Mouse (Mus musculus) MEL (cell line): ENCODE measurements at regions not wholly inside any gene's neighbourhood (a gene's known extent, or its start where the extent isn't known, plus 50 kb on each side); places are given as distances from the start of the nearest gene placed in this dataset.

Source experiments
- DNase-seq: peaks from one replicate; pipeline ENCODE4 v3.0.0; 2011; ENCODE audit warnings: low read depth, low spot score
- H3K27ac ChIP-seq: 2 replicates; pipeline ENCODE4 v1.5.1; 2012; ENCODE audit warnings: low read depth, mild to moderate bottlenecking, control low read depth, low read length, moderate library complexity; ENCODE audit not compliant: control insufficient read depth
- H3K27me3 ChIP-seq, 2 experiments: fragments of 150-350 bp in 1 of 2; sonication (generic) in 1 of 2; 2 replicates each; pipeline ENCODE4 v1.6.1; 2012; ENCODE audit warnings: low read length in 2 of 2, mild to moderate bottlenecking in 2 of 2, improper control_type of control experiment in 1 of 2, moderate library complexity in 1 of 2; ENCODE audit not compliant: insufficient read depth in 2 of 2, control insufficient read depth in 1 of 2
- H3K36me3 ChIP-seq, 2 experiments: 2 replicates each; pipeline ENCODE4 v1.6.1; 2012 to 2014; ENCODE audit warnings: low read length in 2 of 2, improper control_type of control experiment in 1 of 2, inconsistent platforms in 1 of 2, mild to moderate bottlenecking in 1 of 2; ENCODE audit not compliant: insufficient read depth in 2 of 2, control insufficient read depth in 1 of 2
- H3K4me1 ChIP-seq, 2 experiments: fragments of 150-350 bp in 1 of 2; sonication (generic) in 1 of 2; 2 replicates each; pipeline ENCODE4 v1.6.1; 2012; ENCODE audit warnings: low read length in 2 of 2, improper control_type of control experiment in 1 of 2, mild to moderate bottlenecking in 1 of 2; ENCODE audit not compliant: insufficient read depth in 2 of 2, control insufficient read depth in 1 of 2
- H3K4me3 ChIP-seq, 2 experiments: fragments of 150-350 bp in 1 of 2; sonication (generic) in 1 of 2; 2 replicates each; pipeline ENCODE4 v1.5.1; 2012; ENCODE audit warnings: low read depth in 2 of 2, low read length in 2 of 2, mild to moderate bottlenecking in 2 of 2, moderate library complexity in 2 of 2, control low read depth in 1 of 2, improper control_type of control experiment in 1 of 2; ENCODE audit not compliant: control insufficient read depth in 1 of 2, insufficient read depth in 1 of 2
- H3K79me2 ChIP-seq: 2 replicates; pipeline ENCODE4 v1.6.1; 2012; ENCODE audit warnings: mild to moderate bottlenecking, low read length, moderate library complexity; ENCODE audit not compliant: control insufficient read depth, poor library complexity, insufficient read depth
- H3K9ac ChIP-seq: 2 replicates; pipeline ENCODE4 v1.6.1; 2012; ENCODE audit warnings: low read depth, mild to moderate bottlenecking, control low read depth, low read length, moderate library complexity; ENCODE audit not compliant: control insufficient read depth, poor library complexity, severe bottlenecking
- H3K9me3 ChIP-seq: fragments of 150-350 bp; sonication (generic); replicated peaks from 2 replicates; pipeline ENCODE4 v1.6.1; 2012; ENCODE audit warnings: mild to moderate bottlenecking, low read length, improper control_type of control experiment, moderate library complexity; ENCODE audit not compliant: insufficient read depth
- BHLHE40 ChIP-seq: IDR thresholded peaks from 2 replicates; pipeline ENCODE4 v1.6.1; 2012; ENCODE audit warnings: low read depth, mild to moderate bottlenecking, inconsistent platforms, low read length, improper control_type of control experiment, borderline replicate concordance
- CHD1 ChIP-seq: IDR thresholded peaks from 2 replicates; pipeline ENCODE4 v1.6.1; 2012; ENCODE audit warnings: low read depth, mild to moderate bottlenecking, inconsistent platforms, low read length, improper control_type of control experiment
- CTCF ChIP-seq, 3 experiments: IDR thresholded peaks in 2 of 3; conservative IDR thresholded peaks in 1 of 3; 2 replicates each; pipeline ENCODE4 v1.5.1; 2011 to 2012; ENCODE audit warnings: low read length in 3 of 3, low read depth in 2 of 3, mild to moderate bottlenecking in 2 of 3, improper control_type of control experiment in 1 of 3, inconsistent platforms in 1 of 3, mixed read lengths in 1 of 3, moderate library complexity in 1 of 3; ENCODE audit not compliant: control insufficient read depth in 1 of 3, insufficient read depth in 1 of 3, poor library complexity in 1 of 3, severe bottlenecking in 1 of 3
- ELF1 ChIP-seq: IDR thresholded peaks from 2 replicates; pipeline ENCODE4 v1.6.1; 2014; ENCODE audit warnings: low read depth, mild to moderate bottlenecking, inconsistent platforms, low read length, improper control_type of control experiment, moderate library complexity
- EP300 ChIP-seq, 2 experiments: IDR thresholded peaks; 2 replicates each; pipeline ENCODE4 v1.6.1; 2011; ENCODE audit warnings: improper control_type of control experiment in 2 of 2, low read length in 2 of 2, low read depth in 1 of 2, mild to moderate bottlenecking in 1 of 2
- ETS1 ChIP-seq: IDR thresholded peaks from 2 replicates; pipeline ENCODE4 v1.6.1; 2012; ENCODE audit warnings: low read depth, mild to moderate bottlenecking, inconsistent platforms, low read length, improper control_type of control experiment, moderate library complexity
- GABPA ChIP-seq: IDR thresholded peaks from 2 replicates; pipeline ENCODE4 v1.6.1; 2012; ENCODE audit warnings: low read depth, mild to moderate bottlenecking, inconsistent platforms, low read length, improper control_type of control experiment, moderate library complexity
- GATA1 ChIP-seq: IDR thresholded peaks from 2 replicates; pipeline ENCODE4 v1.6.1; 2011; ENCODE audit warnings: low read depth, low read length, improper control_type of control experiment
- JUND ChIP-seq: IDR thresholded peaks from 2 replicates; pipeline ENCODE4 v1.6.1; 2011; ENCODE audit warnings: low read depth, mild to moderate bottlenecking, improper control_type of control experiment, low read length
- KAT2A ChIP-seq: conservative IDR thresholded peaks from 2 replicates; pipeline ENCODE4 v1.6.1; 2012; ENCODE audit warnings: low read depth, low read length, improper control_type of control experiment, inconsistent platforms
- MAX ChIP-seq: IDR thresholded peaks from 2 replicates; pipeline ENCODE4 v1.6.1; 2011; ENCODE audit warnings: low read length, improper control_type of control experiment
- MAZ ChIP-seq: IDR thresholded peaks from 2 replicates; pipeline ENCODE4 v1.6.1; 2012; ENCODE audit warnings: low read depth, mild to moderate bottlenecking, inconsistent platforms, low read length, improper control_type of control experiment
- MXI1 ChIP-seq: IDR thresholded peaks from 2 replicates; pipeline ENCODE4 v1.6.1; 2011; ENCODE audit warnings: mild to moderate bottlenecking, low read depth, low read length, improper control_type of control experiment
- MYB ChIP-seq: IDR thresholded peaks from 2 replicates; pipeline ENCODE4 v1.6.1; 2011; ENCODE audit warnings: mild to moderate bottlenecking, low read depth, low read length, improper control_type of control experiment
- MYC ChIP-seq: IDR thresholded peaks from 2 replicates; pipeline ENCODE4 v1.6.1; 2011; ENCODE audit warnings: low read depth, mild to moderate bottlenecking, low read length, improper control_type of control experiment, moderate library complexity
- NRF1 ChIP-seq: IDR thresholded peaks from 2 replicates; pipeline ENCODE4 v1.6.1; 2014; ENCODE audit warnings: low read depth, mild to moderate bottlenecking, inconsistent platforms, low read length, improper control_type of control experiment, moderate library complexity; ENCODE audit not compliant: poor library complexity, insufficient read depth, severe bottlenecking
- POLR2AphosphoS2 ChIP-seq: IDR thresholded peaks from 2 replicates; pipeline ENCODE4 v1.6.1; 2011; ENCODE audit warnings: low read length, improper control_type of control experiment
- RAD21 ChIP-seq: IDR thresholded peaks from 2 replicates; pipeline ENCODE4 v1.6.1; 2011; ENCODE audit warnings: mild to moderate bottlenecking, low read depth, low read length, improper control_type of control experiment
- SIN3A ChIP-seq: IDR thresholded peaks from 2 replicates; pipeline ENCODE4 v1.6.1; 2012; ENCODE audit warnings: low read length, improper control_type of control experiment, inconsistent platforms
- SMC3 ChIP-seq: IDR thresholded peaks from 2 replicates; pipeline ENCODE4 v1.6.1; 2011; ENCODE audit warnings: low read depth, low read length, improper control_type of control experiment
- TAL1 ChIP-seq: IDR thresholded peaks from 2 replicates; pipeline ENCODE4 v1.6.1; 2012; ENCODE audit warnings: mild to moderate bottlenecking, inconsistent platforms, low read length, moderate library complexity, mixed read lengths
- TBP ChIP-seq: IDR thresholded peaks from 2 replicates; pipeline ENCODE4 v1.8.0; 2011; ENCODE audit warnings: low read depth, low read length, improper control_type of control experiment
- TCF12 ChIP-seq: IDR thresholded peaks from 2 replicates; pipeline ENCODE4 v1.6.1; 2014; ENCODE audit warnings: low read depth, mild to moderate bottlenecking, inconsistent platforms, low read length, improper control_type of control experiment, moderate library complexity
- UBTF ChIP-seq: IDR thresholded peaks from 2 replicates; pipeline ENCODE4 v1.6.1; 2012; ENCODE audit warnings: low read depth, mild to moderate bottlenecking, inconsistent platforms, low read length, improper control_type of control experiment, moderate library complexity, borderline replicate concordance; ENCODE audit not compliant: insufficient read depth
- USF1 ChIP-seq: IDR thresholded peaks from 2 replicates; pipeline ENCODE4 v1.6.1; 2014; ENCODE audit warnings: low read depth, mild to moderate bottlenecking, inconsistent platforms, low read length, improper control_type of control experiment, moderate library complexity
- USF2 ChIP-seq, 2 experiments: IDR thresholded peaks; 2 replicates each; pipeline ENCODE4 v1.6.1; 2011 to 2012; ENCODE audit warnings: improper control_type of control experiment in 2 of 2, low read length in 2 of 2, borderline replicate concordance in 1 of 2, inconsistent platforms in 1 of 2, low read depth in 1 of 2, mild to moderate bottlenecking in 1 of 2; ENCODE audit not compliant: insufficient read depth in 1 of 2
- ZC3H11A ChIP-seq: IDR thresholded peaks from 2 replicates; pipeline ENCODE4 v1.6.1; 2012; ENCODE audit warnings: low read depth, mild to moderate bottlenecking, inconsistent platforms, low read length, improper control_type of control experiment
- ZKSCAN1 ChIP-seq: IDR thresholded peaks from 2 replicates; pipeline ENCODE4 v1.6.1; 2012; ENCODE audit warnings: low read depth, mild to moderate bottlenecking, inconsistent platforms, low read length, improper control_type of control experiment, moderate library complexity
- ZMIZ1 ChIP-seq: IDR thresholded peaks from 2 replicates; pipeline ENCODE4 v1.6.1; 2012; ENCODE audit warnings: low read depth, mild to moderate bottlenecking, inconsistent platforms, low read length, improper control_type of control experiment, moderate library complexity

- H3K27me3 ChIP-seq = no peaks in the 10 kb centered on the region; a peak in 2 of 4 replicates
- no peaks in the 10 kb centered on the region for H3K9me3 ChIP-seq
- no peaks in the 10 kb centered on the region for H3K4me1 ChIP-seq
- H3K27ac ChIP-seq = no peak overlapping the region
- DNase-seq = peak; percentile 71
- H3K36me3 ChIP-seq = no peaks in the 10 kb centered on the region
- no peak overlapping the region for H3K9ac ChIP-seq
- no peaks in the 10 kb centered on the region for H3K79me2 ChIP-seq
- no peak for TF ChIP-seq USF2 (IDR thresholded peaks at IDR 0.05; ENCODE audit: borderline replicate concordance in 1 of 2, insufficient read depth in 1 of 2, low read depth in 1 of 2, low read length in 2 of 2)
- no peak for TF ChIP-seq MXI1
- TF ChIP-seq NRF1 = no peak
- TF ChIP-seq CTCF (IDR thresholded peaks at IDR 0.05 in 2 of 3, conservative IDR thresholded peaks at IDR 0.05 in 1 of 3; ENCODE audit: control insufficient read depth in 1 of 3, insufficient read depth in 1 of 3, low read depth in 2 of 3, low read length in 3 of 3, poor library complexity in 1 of 3, severe bottlenecking in 1 of 3) = peak; percentile 80 to 86 (median 86)
- no peak for TF ChIP-seq USF1
- TF ChIP-seq SMC3 = peak; percentile 92
- no peak for TF ChIP-seq ZMIZ1
- TF ChIP-seq KAT2A = no peak
- no peak for TF ChIP-seq TCF12
- TF ChIP-seq TBP = no peak
- TF ChIP-seq GATA1 = no peak
- no peak for TF ChIP-seq MAX
- no peak for TF ChIP-seq ETS1
- no peak for TF ChIP-seq POLR2AphosphoS2
- TF ChIP-seq MYC = no peak
- TF ChIP-seq ZKSCAN1 = no peak
- no peak for TF ChIP-seq BHLHE40
- peak; percentile 84 for TF ChIP-seq RAD21
- peak; percentile 75 for TF ChIP-seq ZC3H11A
- H3K4me3 ChIP-seq = no peak overlapping the region
These were observed 219.6 kb downstream of the Agtpbp1 start for GRCm38 (mm10) chr13:59365460-59365859.

- Histone ChIP-seq H3K36me3 (no peaks in the 10 kb centered on the region), H3K27me3 (no peaks in the 10 kb centered on the region; a peak in 1 of 4 replicates), H3K79me2 (no peaks in the 10 kb centered on the region), H3K9ac (no peak overlapping the region), H3K4me3 (no peak overlapping the region), H3K4me1 (no peaks in the 10 kb centered on the region), H3K27ac (no peak overlapping the region), H3K9me3 (no peaks in the 10 kb centered on the region)
- TF ChIP-seq MXI1 (no peak), MYC (no peak), GABPA (no peak), CHD1 (no peak), KAT2A (no peak), MYB (no peak), SMC3 (no peak), ELF1 (no peak), UBTF (no peak), USF1 (no peak), BHLHE40 (no peak), ZC3H11A (no peak), MAZ (no peak), EP300 (IDR thresholded peaks at IDR 0.05; ENCODE audit: low read depth in 1 of 2, low read length in 2 of 2) (no peak), ZMIZ1 (no peak), GATA1 (no peak), JUND (no peak), TAL1 (no peak), SIN3A (no peak), ETS1 (no peak)
- no peak for DNase-seq
These were observed 221.6 kb downstream of the Agtpbp1 start for GRCm38 (mm10) chr13:59363428-59363827.
